Mouse (Mus musculus) neural tube, embryonic 13.5 days (tissue): ENCODE data around the gene Hist1h1e. TPM values are rescaled to one million over a fixed set of nuclear protein-coding genes. Genes with fewer than 3 reads are reported as not detected.
"Not testable (repeated sequence)": the region's sequence is repeated elsewhere in the genome, so short reads cannot be mapped to it uniquely, and the experiment has no call there.

ENCODE experiments used
- ATAC-seq: fragments of 200-750 bp; cut with Nextera tagmentation; 2 replicates; pipeline ENCODE4 v1.8.0; 2017; ENCODE audit warnings: low read depth, mild to moderate bottlenecking, moderate TSS enrichment, moderate library complexity
- H3K27ac ChIP-seq: fragments of 300-500 bp; sonication (generic); replicated peaks from 2 replicates; pipeline ENCODE4 v1.5.1; 2015; ENCODE audit warnings: moderate library complexity, mild to moderate bottlenecking, inconsistent platforms
- H3K27me3 ChIP-seq: fragments of 300-500 bp; sonication (generic); 2 replicates; pipeline ENCODE4 v1.6.1; 2015; ENCODE audit warnings: mild to moderate bottlenecking, inconsistent platforms
- H3K36me3 ChIP-seq: fragments of 300-500 bp; sonication (generic); 2 replicates; pipeline ENCODE4 v1.6.1; 2015; ENCODE audit warnings: mild to moderate bottlenecking, inconsistent platforms
- H3K4me1 ChIP-seq: fragments of 300-500 bp; sonication (generic); replicated peaks from 2 replicates; pipeline ENCODE4 v1.6.1; 2015; ENCODE audit warnings: inconsistent platforms
- H3K4me2 ChIP-seq: fragments of 300-500 bp; sonication (generic); 2 replicates; pipeline ENCODE4 v1.6.1; 2015; ENCODE audit warnings: inconsistent platforms, mild to moderate bottlenecking, moderate library complexity
- H3K4me3 ChIP-seq: fragments of 300-500 bp; sonication (generic); 2 replicates; pipeline ENCODE4 v1.5.1; 2015; ENCODE audit warnings: mild to moderate bottlenecking, inconsistent platforms
- H3K9ac ChIP-seq: fragments of 300-500 bp; sonication (generic); 2 replicates; pipeline ENCODE4 v1.6.1; 2015; ENCODE audit warnings: moderate library complexity, mild to moderate bottlenecking, inconsistent platforms
- H3K9me3 ChIP-seq: fragments of 300-500 bp; sonication (generic); 2 replicates; pipeline ENCODE4 v1.6.1; 2016; ENCODE audit warnings: inconsistent platforms
- WGBS: fragments of 180-500 bp; shearing (Covaris S2); methylation state at CpG from one replicate; pipeline ENCODE4 v1.1.7; 2015; 5-methylcytosine and 5-hydroxymethylcytosine counted together
- polyA plus RNA-seq: library from polyadenylated mRNA; unstranded; fragments of >200 nt; fragmentation: Nextera tagmentation; extraction: Ambion mirVana; gene quantifications from 2 replicates; pipeline ENCODE4 v1.2.1, GENCODE M21; 2015

The Hist1h1e gene
- polyA plus RNA-seq: 6.1 and 8.1 TPM in 2 replicates

DNA sequence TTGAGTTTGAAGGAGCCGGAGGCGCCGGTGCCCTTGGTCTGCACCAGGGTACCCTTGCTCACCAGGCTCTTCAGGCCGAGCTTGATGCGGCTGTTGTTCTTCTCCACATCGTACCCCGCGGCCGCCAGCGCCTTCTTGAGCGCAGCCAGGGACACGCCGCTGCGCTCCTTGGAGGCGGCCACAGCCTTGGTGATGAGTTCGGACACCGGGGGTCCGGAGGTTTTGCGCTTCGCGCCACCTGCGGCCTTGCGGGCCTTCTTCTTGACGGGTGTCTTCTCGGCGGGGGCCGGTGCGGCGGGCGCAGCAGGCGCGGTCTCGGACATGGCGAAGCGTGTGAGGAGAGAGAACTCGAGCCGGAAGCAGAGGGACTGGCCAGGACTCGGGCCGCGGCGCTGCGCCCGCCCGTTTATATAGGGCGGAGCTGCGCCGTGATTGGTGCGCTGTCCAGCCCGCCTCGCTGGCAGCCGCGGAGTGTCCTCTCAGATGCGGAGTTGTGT lies at the start of gene Hist1h1e:
Gene Hist1h1e (minus strand): TSS at position 384 of the 497 bp plus-strand sequence.
- H3K9me3 ChIP-seq, H3K27me3 ChIP-seq, H3K36me3 ChIP-seq: not testable (repeated sequence)
- under 1% methylated on average over 53 of the region's 53 CpGs for WGBS
- Histone ChIP-seq H3K9ac (peak within 1 kb of the TSS; percentile 82), H3K4me3 (peak within 1 kb of the TSS; percentile 52), H3K4me1 (peaks cover 30% of the 10 kb centered on the region), H3K4me2 (peak within 1 kb of the TSS; percentile 88), H3K27ac (peak within 1 kb of the TSS; percentile 95)
- peak; percentile 91 for ATAC-seq

DNA sequence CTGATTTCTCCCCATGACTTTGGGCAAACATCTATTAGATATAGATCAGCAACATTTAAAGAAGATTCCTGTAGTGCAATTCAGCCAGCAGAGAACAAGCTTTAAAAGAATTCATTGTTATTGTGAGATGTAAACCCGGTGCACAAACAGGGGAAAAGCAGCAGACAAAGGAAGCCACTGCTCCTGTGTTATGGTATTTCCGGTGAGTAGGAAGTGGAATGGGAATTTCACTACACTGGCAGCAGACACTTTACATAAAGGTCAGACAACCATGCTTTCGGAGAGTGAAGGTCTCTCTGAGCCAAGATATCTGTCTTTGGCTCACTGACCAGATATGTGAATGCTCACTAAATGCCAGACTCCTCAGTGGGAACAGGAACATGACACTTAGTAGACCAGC lies 40.2 kb upstream of the Hist1h1e start:
- H3K9ac ChIP-seq: no peak overlapping the region
- no peaks in the 10 kb centered on the region for H3K4me1 ChIP-seq
- no peaks in the 10 kb centered on the region for H3K36me3 ChIP-seq
- WGBS: 75% methylated on average over 3 of the region's 3 CpGs
- no peak for ATAC-seq
- H3K27me3 ChIP-seq: no peaks in the 10 kb centered on the region
- no peak overlapping the region for H3K27ac ChIP-seq
- H3K4me2 ChIP-seq: no peak overlapping the region
- H3K4me3 ChIP-seq: no peak overlapping the region
- H3K9me3 ChIP-seq: no peaks in the 10 kb centered on the region

DNA sequence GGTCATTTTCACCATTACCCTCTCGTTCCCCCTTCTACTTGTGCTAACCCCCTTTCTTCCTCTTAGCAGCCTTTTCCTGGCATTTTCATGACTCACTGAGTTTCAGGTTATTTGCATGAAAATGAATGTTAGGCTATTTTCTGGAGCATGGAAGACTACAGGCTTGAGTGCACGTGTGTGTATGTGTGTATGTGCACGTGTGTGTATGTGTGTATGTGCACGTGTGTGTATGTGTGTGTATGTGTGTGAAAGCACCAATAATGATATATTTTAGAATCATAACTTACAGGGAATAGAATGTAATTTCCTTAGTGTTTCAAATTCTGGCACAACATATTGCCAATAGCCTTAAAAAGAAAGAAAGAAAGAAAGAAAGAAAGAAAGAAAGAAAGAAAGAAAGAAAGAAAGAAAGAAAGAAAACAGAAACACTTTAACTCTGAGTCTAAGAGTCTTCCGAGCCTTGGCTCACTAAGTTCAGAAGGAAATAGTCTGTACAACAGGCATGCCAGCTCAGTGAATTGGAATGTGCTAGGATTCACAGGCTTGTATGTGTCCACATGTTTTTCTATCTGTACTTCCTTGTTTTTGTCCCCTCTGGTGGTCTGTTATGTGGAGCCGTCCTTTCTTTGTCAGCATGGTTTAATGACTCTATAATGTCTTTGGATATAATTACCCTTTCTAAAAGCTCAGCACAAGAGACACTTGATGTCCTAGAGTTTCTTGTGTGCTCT lies 37.4 kb upstream of the Hist1h1e start:
- no peaks in the 10 kb centered on the region for H3K9me3 ChIP-seq
- no peak overlapping the region for H3K27ac ChIP-seq
- WGBS: 68% methylated on average over 6 of the region's 6 CpGs
- ATAC-seq: no peak
- no peaks in the 10 kb centered on the region for H3K36me3 ChIP-seq
- no peaks in the 10 kb centered on the region for H3K4me1 ChIP-seq
- H3K27me3 ChIP-seq: no peaks in the 10 kb centered on the region
- no peak overlapping the region for H3K4me3 ChIP-seq
- no peak overlapping the region for H3K9ac ChIP-seq
- H3K4me2 ChIP-seq: no peak overlapping the region

DNA sequence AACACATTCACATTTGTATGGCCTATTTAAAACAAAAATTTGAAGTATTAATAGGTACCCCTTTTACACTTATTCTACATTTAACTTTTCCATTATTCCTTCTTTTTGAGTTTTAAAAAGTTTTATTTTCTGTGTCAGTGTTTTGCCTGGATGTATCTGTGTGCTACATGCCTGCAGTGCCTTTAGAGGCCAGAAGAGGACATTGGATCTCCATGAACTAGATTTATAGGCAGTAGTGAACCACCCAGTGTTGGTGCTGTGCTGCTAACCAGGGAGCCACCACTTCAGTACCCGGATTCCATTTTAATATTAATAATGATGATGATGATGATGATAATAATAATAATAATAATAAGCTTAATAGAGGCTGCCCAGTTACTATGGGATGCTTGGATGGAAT lies 8.3 kb upstream of the Hist1h1e start:
- no peak for ATAC-seq
- Histone ChIP-seq H3K4me3 (no peak overlapping the region), H3K27me3 (no peaks in the 10 kb centered on the region), H3K9ac (no peak overlapping the region), H3K4me1 (no peaks in the 10 kb centered on the region), H3K27ac (no peak overlapping the region), H3K4me2 (no peak overlapping the region), H3K36me3 (no peaks in the 10 kb centered on the region), H3K9me3 (no peaks in the 10 kb centered on the region)
- WGBS: 46% methylated on average over 1 of the region's 1 CpGs

DNA sequence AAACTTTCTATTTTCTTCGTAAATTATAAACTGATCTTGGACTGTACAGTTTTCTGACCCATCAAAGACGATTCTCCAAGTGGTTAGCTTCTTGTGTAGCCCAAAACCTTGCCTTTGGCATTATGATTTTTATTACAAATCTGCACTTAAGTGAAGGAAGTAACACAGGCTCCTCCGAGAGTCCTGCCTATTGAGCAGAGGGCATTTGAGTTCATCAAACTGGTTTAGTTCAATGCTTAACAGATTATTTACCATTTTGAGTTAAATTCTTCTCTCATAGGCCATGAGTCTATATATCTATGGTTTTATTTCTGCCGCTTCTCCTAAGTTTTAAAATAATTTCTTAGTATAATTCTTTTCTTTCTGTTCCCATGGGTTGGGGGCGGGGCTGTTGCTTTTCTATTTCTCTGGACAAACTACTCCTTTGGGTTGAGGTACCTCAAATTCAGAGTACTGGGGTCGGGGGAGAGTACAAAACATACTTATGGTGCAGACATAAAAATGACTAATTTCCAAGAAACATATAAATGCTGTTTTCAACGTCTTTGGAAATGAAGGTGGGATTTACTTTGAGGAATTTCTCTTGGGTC lies 598 bp upstream of the Hist1h1e start:
- Histone ChIP-seq H3K4me2 (peak overlapping the region; percentile 88), H3K4me1 (peaks cover 30% of the 10 kb centered on the region), H3K9ac (peak overlapping the region; percentile 82), H3K27me3 (0 out of 2 replicates have a peak, but pooled peaks cover 3% of the 10 kb centered on the region), H3K4me3 (peak overlapping the region; percentile 52), H3K27ac (peak overlapping the region; percentile 95; the same call in 1 of the 2 replicates), H3K9me3 (no peaks in the 10 kb centered on the region), H3K36me3 (no peaks in the 10 kb centered on the region)
- 25% methylated on average over 7 of the region's 7 CpGs for WGBS
- ATAC-seq: no peak

DNA sequence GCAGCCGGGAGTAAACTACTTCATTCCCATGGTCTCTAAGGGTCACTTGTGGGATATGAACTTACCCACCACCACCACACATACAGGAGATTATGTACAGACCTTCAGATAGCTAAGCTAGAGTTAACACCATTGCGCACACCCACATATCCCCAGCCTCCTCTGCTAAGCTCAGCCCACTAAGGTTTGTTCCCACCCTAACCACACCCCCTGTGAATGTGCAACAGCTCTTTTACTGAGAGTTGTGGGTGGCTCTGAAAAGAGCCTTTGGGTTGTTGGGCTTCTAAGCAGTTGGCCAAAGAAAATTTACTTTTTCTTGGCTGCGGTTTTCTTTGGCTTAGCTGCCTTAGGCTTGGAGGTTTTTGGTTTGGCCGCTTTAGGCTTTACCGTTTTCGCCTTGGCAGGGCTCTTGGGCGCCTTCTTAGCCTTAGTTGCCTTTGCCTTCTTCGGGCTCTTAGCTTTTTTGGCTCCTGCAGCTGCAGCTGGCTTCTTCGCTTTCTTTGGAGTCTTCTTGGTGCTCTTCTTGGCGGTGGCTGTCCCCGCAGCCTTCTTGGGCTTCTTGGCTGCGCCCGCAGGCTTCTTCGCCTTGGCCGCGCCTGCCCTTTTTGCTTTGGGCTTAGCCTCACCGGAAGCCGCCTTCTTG lies 705 bp downstream of the Hist1h1e start:
- H3K4me2 ChIP-seq: peak overlapping the region; percentile 88
- peak overlapping the region; percentile 82 for H3K9ac ChIP-seq
- peaks cover 30% of the 10 kb centered on the region for H3K4me1 ChIP-seq
- peak; percentile 91 for ATAC-seq
- peak overlapping the region; percentile 52 for H3K4me3 ChIP-seq
- H3K36me3 ChIP-seq: no peaks in the 10 kb centered on the region
- H3K27me3 ChIP-seq: 0 out of 2 replicates have a peak, but pooled peaks cover 3% of the 10 kb centered on the region
- H3K27ac ChIP-seq: peak overlapping the region; percentile 95
- H3K9me3 ChIP-seq: no peaks in the 10 kb centered on the region
- WGBS: under 1% methylated on average over 18 of the region's 18 CpGs

DNA sequence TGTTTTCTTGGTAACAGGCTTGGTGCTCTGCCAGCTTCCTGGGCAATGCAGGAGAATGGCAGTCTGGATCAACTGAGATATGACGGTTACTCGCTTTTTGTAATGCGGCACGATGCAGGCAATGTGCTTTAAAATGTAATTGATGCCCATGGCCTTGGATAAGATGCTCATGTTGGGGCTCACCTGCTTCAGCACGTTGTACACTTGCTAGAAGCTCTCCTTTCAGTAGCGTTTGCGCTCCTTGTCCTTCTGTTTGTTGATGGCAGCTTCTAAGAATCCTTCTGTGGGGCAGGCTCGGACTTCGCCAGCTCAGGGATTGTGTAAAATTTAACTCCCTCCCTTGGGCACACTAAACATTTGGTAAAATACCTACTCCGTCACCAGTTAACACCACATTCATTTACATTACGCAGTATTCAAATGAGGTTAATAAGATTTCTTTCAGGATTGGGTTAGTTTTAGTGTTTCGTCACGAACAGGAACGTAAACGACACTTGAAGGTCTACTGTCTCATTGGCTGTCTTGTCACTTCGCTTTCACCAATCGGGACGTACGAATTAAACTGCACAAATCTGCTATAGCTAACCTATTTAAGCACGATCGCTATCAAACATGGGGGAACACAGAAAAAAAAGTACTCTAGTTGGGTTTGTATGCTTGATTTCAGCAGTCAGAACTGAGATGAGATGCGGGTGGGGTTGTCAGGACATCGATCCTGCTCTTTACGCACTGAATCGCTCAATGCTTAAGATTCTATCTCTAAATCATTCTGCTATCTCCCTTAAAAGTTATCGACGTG lies 1.4 kb downstream of the Hist1h1e start, which contains the start of gene Hist1h2be:
Gene Hist1h2be (minus strand): TSS at position 392 of the 799 bp plus-strand sequence.
- 1% methylated on average over 27 of the region's 27 CpGs for WGBS
- Histone ChIP-seq H3K27me3 (0 out of 2 replicates have a peak, but pooled peaks cover 3% of the 10 kb centered on the region), H3K9me3 (no peaks in the 10 kb centered on the region), H3K36me3 (no peaks in the 10 kb centered on the region), H3K9ac (peak within 1 kb of the TSS; percentile 82), H3K27ac (peak within 1 kb of the TSS; percentile 95), H3K4me1 (peaks cover 30% of the 10 kb centered on the region), H3K4me3 (peak within 1 kb of the TSS; percentile 52), H3K4me2 (peak within 1 kb of the TSS; percentile 88)
- peak; percentile 90 for ATAC-seq

DNA sequence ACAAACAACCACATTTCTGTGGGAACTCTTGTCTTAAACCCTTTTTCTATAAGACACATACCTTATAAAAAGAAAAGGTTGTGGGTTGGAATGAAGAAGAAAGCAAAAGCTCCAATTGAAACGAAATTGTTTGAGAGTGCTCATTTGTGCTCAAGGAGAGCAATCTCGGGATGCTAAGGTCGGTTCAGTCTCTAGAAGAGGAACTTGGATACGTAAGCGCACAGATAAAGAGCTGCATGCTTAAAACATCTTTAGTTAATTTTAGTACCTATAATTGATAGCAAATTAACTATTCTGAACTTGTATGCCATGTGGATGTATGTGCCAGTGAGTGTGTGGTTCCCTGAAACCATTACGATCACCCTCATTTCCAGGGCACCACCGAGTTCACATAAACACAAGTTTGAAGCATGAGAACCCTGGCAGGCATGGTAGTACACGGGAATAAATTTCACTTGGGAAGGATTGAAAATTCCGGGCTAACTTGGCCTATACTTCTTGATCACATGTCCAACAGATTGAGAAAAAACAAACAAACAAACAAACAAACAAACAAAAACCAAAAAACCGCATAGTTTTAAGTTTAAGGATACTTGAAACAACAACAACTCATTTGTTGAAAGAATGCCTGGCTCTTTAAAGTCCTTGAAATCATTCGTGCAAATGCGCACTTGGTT lies 2.2 kb downstream of the Hist1h1e start:
- ATAC-seq: no peak
- Histone ChIP-seq H3K9me3 (no peaks in the 10 kb centered on the region), H3K4me3 (peak overlapping the region; percentile 52), H3K4me1 (peaks cover 30% of the 10 kb centered on the region), H3K4me2 (peak overlapping the region; percentile 88), H3K36me3 (no peaks in the 10 kb centered on the region), H3K9ac (peak overlapping the region; percentile 76), H3K27ac (peak overlapping the region; percentile 95), H3K27me3 (no peaks in the 10 kb centered on the region)
- WGBS: 54% methylated on average over 12 of the region's 12 CpGs

DNA sequence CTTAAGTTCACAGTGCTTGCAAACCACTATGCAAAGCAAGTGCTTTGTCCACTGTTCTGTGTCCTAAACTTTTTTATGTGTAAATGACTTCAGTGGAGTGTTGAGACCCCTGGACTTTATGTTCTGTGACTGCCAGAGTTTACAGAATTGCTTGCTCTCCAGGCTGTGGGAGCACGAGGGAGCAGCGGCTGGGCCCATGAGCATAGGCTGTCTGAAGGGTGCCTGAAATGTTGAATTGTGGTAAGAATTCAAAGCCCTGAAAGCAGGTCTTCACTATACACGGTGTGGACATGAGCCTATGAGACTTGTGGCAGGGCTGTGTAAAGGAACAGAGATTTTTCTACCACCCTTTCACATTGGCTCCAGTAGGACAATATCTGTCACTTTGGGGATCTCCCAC lies 10.7 kb downstream of the Hist1h1e start:
- H3K4me1 ChIP-seq: no peaks in the 10 kb centered on the region

DNA sequence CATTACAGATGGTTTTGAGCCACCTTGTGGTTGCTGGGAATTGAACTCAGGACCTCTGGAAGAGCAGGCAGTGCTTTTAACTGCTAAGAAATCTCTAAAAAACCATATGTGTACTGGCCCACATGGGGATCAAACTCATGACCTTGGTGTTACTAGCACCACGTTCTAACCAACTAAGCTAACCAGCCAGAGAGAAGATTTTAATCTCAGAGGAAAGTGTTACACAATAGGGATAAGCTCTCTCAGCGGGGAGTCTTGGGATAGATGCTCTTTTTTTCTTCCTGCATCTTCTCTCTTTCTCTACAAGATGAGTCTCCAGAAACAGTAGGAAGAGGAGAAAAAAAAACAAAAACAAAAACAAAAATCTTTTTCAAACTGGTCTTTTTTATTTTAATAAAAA lies 12.0 kb downstream of the Hist1h1e start:
- no peaks in the 10 kb centered on the region for H3K4me1 ChIP-seq
- H3K27me3 ChIP-seq: no peaks in the 10 kb centered on the region
- 79% methylated on average over 2 of the region's 2 CpGs for WGBS
- no peaks in the 10 kb centered on the region for H3K36me3 ChIP-seq
- no peak overlapping the region for H3K4me3 ChIP-seq
- no peak overlapping the region for H3K4me2 ChIP-seq
- no peaks in the 10 kb centered on the region for H3K9me3 ChIP-seq
- H3K9ac ChIP-seq: no peak overlapping the region
- no peak overlapping the region for H3K27ac ChIP-seq
- ATAC-seq: no peak

More for the DNA sequence above, 10.7 kb downstream of the Hist1h1e start:
- Histone ChIP-seq H3K27me3 (no peaks in the 10 kb centered on the region), H3K27ac (no peak overlapping the region), H3K36me3 (no peaks in the 10 kb centered on the region), H3K9me3 (no peaks in the 10 kb centered on the region), H3K9ac (no peak overlapping the region), H3K4me2 (no peak overlapping the region), H3K4me3 (no peak overlapping the region)
- ATAC-seq: no peak
- 89% methylated on average over 3 of the region's 3 CpGs for WGBS

DNA sequence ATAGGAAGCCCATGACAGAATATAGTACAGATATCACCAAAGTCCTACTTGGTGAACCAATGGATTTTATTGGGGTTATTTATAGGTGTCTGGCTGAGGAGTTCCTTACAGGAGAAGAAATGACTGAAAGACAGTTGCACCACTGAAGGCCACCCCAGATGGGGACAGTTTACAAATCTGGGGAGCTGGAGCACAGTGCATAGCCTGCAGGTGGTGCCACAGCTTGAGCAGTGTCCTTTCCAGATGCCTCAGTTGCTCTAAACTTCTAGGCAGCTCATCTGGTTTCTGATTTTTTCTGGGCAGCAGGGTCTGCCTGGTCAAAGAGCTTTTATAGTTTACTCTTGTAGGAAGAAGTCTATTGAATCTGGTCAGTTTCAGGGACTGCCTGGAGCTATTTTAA lies 12.5 kb downstream of the Hist1h1e start:
- H3K4me2 ChIP-seq: no peak overlapping the region
- no peaks in the 10 kb centered on the region for H3K9me3 ChIP-seq
- ATAC-seq: no peak
- H3K27me3 ChIP-seq: no peaks in the 10 kb centered on the region
- no peak overlapping the region for H3K4me3 ChIP-seq
- no peak overlapping the region for H3K9ac ChIP-seq
- no peaks in the 10 kb centered on the region for H3K4me1 ChIP-seq
- H3K36me3 ChIP-seq: no peaks in the 10 kb centered on the region
- no peak overlapping the region for H3K27ac ChIP-seq
